Comparison of ENCODE assay signal across 8 mouse cellular contexts in genomic region chr13:56522081-56522820, GRCm38 (mm10). TPM values are rescaled to one million over a fixed set of nuclear protein-coding genes. Genes with fewer than 3 reads are reported as not detected.
A peak's percentile ranks its signal among the peaks of the same experiment; 100 is the strongest.
DNase-seq lines count a peak whose midpoint lies in the region; ATAC-seq and TF ChIP-seq lines count a peak whose summit lies in the region.

TSS of gene Fbxl21 (plus strand) at chr13:56522472.

- peaks cover 6% of the 10 kb centered on the region; the same call in 1 of the 2 replicates for H3K27me3 ChIP-seq in E14TG2a.4 (ENCODE audit: insufficient read depth, low read length)
- H3K27me3 ChIP-seq in forebrain, embryonic 13.5 days, result no peaks in the 10 kb centered on the region
- H3K27me3 ChIP-seq in heart, postnatal 0 days (ENCODE audit: control insufficient read depth, insufficient read depth, low read length), result no peaks in the 10 kb centered on the region
- no peaks in the 10 kb centered on the region for H3K27me3 ChIP-seq in liver, embryonic 14.5 days (ENCODE audit: control insufficient read depth, insufficient read depth, low read length)
- no peaks in the 10 kb centered on the region for H3K27me3 ChIP-seq in stomach, embryonic 15.5 days (replicated peaks)

- ATAC-seq in forebrain, embryonic 13.5 days, result peak; percentile 99
- peak; percentile 99 for ATAC-seq in heart, postnatal 0 days (ENCODE audit: insufficient read depth, low read depth)
- ATAC-seq in liver, embryonic 14.5 days (ENCODE audit: insufficient read depth), result peak; percentile 98
- ATAC-seq in stomach, embryonic 15.5 days (ENCODE audit: insufficient read depth, low FRiP score, low read depth), result peak; percentile 99

- H3K4me2 ChIP-seq in forebrain, embryonic 13.5 days, result peak within 1 kb of the TSS; percentile 85
- H3K4me2 ChIP-seq in heart, postnatal 0 days (ENCODE audit: low read depth, low read length), result peak within 1 kb of the TSS; percentile 96
- peak within 1 kb of the TSS; percentile 69 for H3K4me2 ChIP-seq in liver, embryonic 14.5 days (ENCODE audit: low read depth)
- peak within 1 kb of the TSS; percentile 88 for H3K4me2 ChIP-seq in stomach, embryonic 15.5 days

- H3K9me3 ChIP-seq in E14TG2a.4 (ENCODE audit: low read length), result peaks cover 30% of the 10 kb centered on the region
- H3K9me3 ChIP-seq in forebrain, embryonic 13.5 days (replicated peaks), result no peaks in the 10 kb centered on the region
- no peaks in the 10 kb centered on the region for H3K9me3 ChIP-seq in heart, postnatal 0 days (replicated peaks; ENCODE audit: control insufficient read depth, low read length)
- no peaks in the 10 kb centered on the region for H3K9me3 ChIP-seq in liver, embryonic 14.5 days (ENCODE audit: control insufficient read depth, low read length)
- no peaks in the 10 kb centered on the region for H3K9me3 ChIP-seq in stomach, embryonic 15.5 days

- no peak for TF ChIP-seq EP300 in heart, postnatal 0 days (IDR thresholded peaks at IDR 0.05; ENCODE audit: low read depth)
- no peak for TF ChIP-seq EP300 in liver, embryonic 14.5 days (IDR thresholded peaks at IDR 0.05; ENCODE audit: low read depth)

- no peaks in the 10 kb centered on the region for H3K4me1 ChIP-seq in E14TG2a.4 (replicated peaks; ENCODE audit: low read depth, low read length)
- H3K4me1 ChIP-seq in forebrain, embryonic 13.5 days, result peaks cover 5% of the 10 kb centered on the region
- no peaks in the 10 kb centered on the region for H3K4me1 ChIP-seq in heart, postnatal 0 days (ENCODE audit: control insufficient read depth, insufficient read depth)
- 0 out of 4 replicates have a peak, but pooled peaks cover 2% of the 10 kb centered on the region in 2 experiments for H3K4me1 ChIP-seq in liver, embryonic 14.5 days (replicated peaks; ENCODE audit: control insufficient read depth in 2 of 2, insufficient read depth in 2 of 2, low read length in 1 of 2)
- H3K4me1 ChIP-seq in stomach, embryonic 15.5 days, result no peaks in the 10 kb centered on the region

- H3K4me3 ChIP-seq in E14TG2a.4 (replicated peaks; ENCODE audit: low read length), result peak within 1 kb of the TSS; percentile 82
- H3K4me3 ChIP-seq in forebrain, embryonic 13.5 days, result peak within 1 kb of the TSS; percentile 69
- peak within 1 kb of the TSS; percentile 65 for H3K4me3 ChIP-seq in heart, postnatal 0 days (ENCODE audit: low read depth, low read length)
- H3K4me3 ChIP-seq in liver, embryonic 14.5 days (ENCODE audit: insufficient read depth in 1 of 2, low read depth in 2 of 2, low read length in 2 of 2), result peak within 1 kb of the TSS; percentile 21 to 58
- peak within 1 kb of the TSS; percentile 65 for H3K4me3 ChIP-seq in stomach, embryonic 15.5 days (replicated peaks)

- no peaks in the 10 kb centered on the region for H3K36me3 ChIP-seq in E14TG2a.4 (ENCODE audit: insufficient read depth, low read length)
- H3K36me3 ChIP-seq in forebrain, embryonic 13.5 days (ENCODE audit: poor library complexity, severe bottlenecking), result no peaks in the 10 kb centered on the region
- no peaks in the 10 kb centered on the region for H3K36me3 ChIP-seq in heart, postnatal 0 days (replicated peaks; ENCODE audit: control insufficient read depth, insufficient read depth, low read length)
- no peaks in the 10 kb centered on the region for H3K36me3 ChIP-seq in liver, embryonic 14.5 days (replicated peaks; ENCODE audit: control insufficient read depth, insufficient read depth, low read depth)
- no peaks in the 10 kb centered on the region for H3K36me3 ChIP-seq in stomach, embryonic 15.5 days

- under 1% methylated on average over 56 of the region's 56 CpGs for WGBS in forebrain, embryonic 13.5 days
- WGBS in heart, postnatal 0 days, result 1% methylated on average over 53 of the region's 56 CpGs
- 1% methylated on average over 55 of the region's 56 CpGs for WGBS in liver, embryonic 14.5 days (ENCODE audit: insufficient replicate concordance)
- WGBS in stomach, embryonic 15.5 days, result 1% methylated on average over 56 of the region's 56 CpGs

- peak within 1 kb of the TSS; percentile 69 for H3K9ac ChIP-seq in forebrain, embryonic 13.5 days
- H3K9ac ChIP-seq in heart, postnatal 0 days (replicated peaks; ENCODE audit: low read depth, low read length), result peak within 1 kb of the TSS; percentile 51
- peak within 1 kb of the TSS; percentile 16; the same call in 1 of the 2 replicates for H3K9ac ChIP-seq in liver, embryonic 14.5 days (replicated peaks)
- H3K9ac ChIP-seq in stomach, embryonic 15.5 days, result peak within 1 kb of the TSS; percentile 34; the same call in 1 of the 2 replicates

- DNase-seq in cerebellum, adult 11 months, result peak; percentile 93
- DNase-seq in heart, postnatal 0 days (ENCODE audit: low spot score), result peak; percentile 74
- peak; percentile 96 to 98 for DNase-seq in kidney, postnatal 36 days
- peak; percentile 56 to 69 (median 63) for DNase-seq in liver, embryonic 14.5 days (ENCODE audit: low read depth in 3 of 3, low spot score in 3 of 3)
- peak; percentile 93 for DNase-seq in neural tube, embryonic 10.5 days (ENCODE audit: extremely low spot score, low spot score)

- no peak for TF ChIP-seq CTCF in E14TG2a.4 (conservative IDR thresholded peaks at IDR 0.05; ENCODE audit: low read length)
- TF ChIP-seq CTCF in heart, postnatal 0 days (IDR thresholded peaks at IDR 0.05; ENCODE audit: low read depth), result no peak
- no peak for TF ChIP-seq CTCF in liver, embryonic 14.5 days (IDR thresholded peaks at IDR 0.05; ENCODE audit: low read depth)

- H3K27ac ChIP-seq in forebrain, embryonic 13.5 days, result no peak within 1 kb of the TSS
- H3K27ac ChIP-seq in heart, postnatal 0 days (ENCODE audit: low read depth), result no peak within 1 kb of the TSS
- H3K27ac ChIP-seq in liver, embryonic 14.5 days, result no peak within 1 kb of the TSS
- peak within 1 kb of the TSS; percentile 49 for H3K27ac ChIP-seq in stomach, embryonic 15.5 days

RNA-seq across cellular contexts. Expression of gene Fbxl21, which starts in this region (rescaled TPM):
- polyA plus RNA-seq in forebrain, embryonic 13.5 days (2015; fragmentation: Nextera tagmentation; extraction: Ambion mirVana), result 1.8 and 1.9 TPM in 2 replicates
- 0.08 and 1.1 TPM in 2 replicates for total RNA-seq in heart, postnatal 0 days (2014; rRNA removed; ENCODE audit: low replicate concordance)
- 0.70 and 0.92 TPM in 2 replicates for polyA plus RNA-seq in heart, postnatal 0 days (2015; fragmentation: Nextera tagmentation; extraction: Ambion mirVana)
- polyA plus RNA-seq in liver, embryonic 14.5 days (2012; rRNA removed), result 0.28 and 0.35 TPM in 2 replicates
- 0.63 and 1.0 TPM in 2 replicates for polyA plus RNA-seq in liver, embryonic 14.5 days (2014; fragmentation: Nextera tagmentation; extraction: Ambion mirVana)
- polyA plus RNA-seq in stomach, embryonic 15.5 days (2015; fragmentation: Nextera tagmentation; extraction: Ambion mirVana), result 1.6 and 2.5 TPM in 2 replicates

Comparison
In these comparisons a context has a peak if more than half of its experiments do, and no peak if none do; other contexts are left out.
1. H3K9ac ChIP-seq: peak in every context shown above with its lines; median percentile 69 in forebrain, embryonic 13.5 days; 51 in heart, postnatal 0 days; 34 in stomach, embryonic 15.5 days; 16 in liver, embryonic 14.5 days.